Mouse (Mus musculus) myocyte (in vitro differentiated cells): Measurements from ENCODE around the gene Hist2h4. TPM values are rescaled to one million over a fixed set of nuclear protein-coding genes. Genes with fewer than 3 reads are reported as not detected.
A peak's percentile ranks its signal among the peaks of the same experiment; 100 is the strongest.

ENCODE experiments used
- H3K27me3 ChIP-seq: one replicate; pipeline ENCODE4 v1.6.1; 2011; ENCODE audit not compliant: control insufficient read depth, insufficient read depth, insufficient read length
- H3K36me3 ChIP-seq: one replicate; pipeline ENCODE4 v1.6.1; 2011; ENCODE audit not compliant: control insufficient read depth, insufficient read depth
- H3K4me2 ChIP-seq: one replicate; pipeline ENCODE4 v1.6.1; 2011; ENCODE audit warnings: low read depth, control low read depth
- H3K4me3 ChIP-seq: one replicate; pipeline ENCODE4 v1.5.1; 2011; ENCODE audit warnings: mild to moderate bottlenecking, control low read depth, moderate library complexity
- H3K79me2 ChIP-seq: one replicate; pipeline ENCODE4 v1.6.1; 2011; ENCODE audit not compliant: control insufficient read depth, insufficient read depth
- H3ac ChIP-seq: one replicate; pipeline ENCODE4 v1.6.1; 2011; ENCODE audit not compliant: control insufficient read depth, insufficient read length
- CEBPB ChIP-seq: IDR thresholded peaks from 2 replicates; pipeline ENCODE4 v1.6.1; 2011; ENCODE audit warnings: mild to moderate bottlenecking, moderate library complexity; ENCODE audit not compliant: poor library complexity, insufficient read depth, severe bottlenecking
- E2F4 ChIP-seq: IDR thresholded peaks from one replicate; pipeline ENCODE4 v1.6.1; 2011; ENCODE audit warnings: mild to moderate bottlenecking, control low read depth, moderate library complexity; ENCODE audit not compliant: insufficient read depth
- MAX ChIP-seq: IDR thresholded peaks from one replicate; pipeline ENCODE4 v1.6.1; 2011; ENCODE audit warnings: low read depth, mild to moderate bottlenecking, control low read depth
- MYOD1 ChIP-seq, 3 experiments: IDR thresholded peaks; one replicate each; pipeline ENCODE4 v1.6.1; 2011; ENCODE audit warnings: control low read depth in 2 of 3, low read depth in 2 of 3, mild to moderate bottlenecking in 2 of 3, moderate library complexity in 1 of 3; ENCODE audit not compliant: insufficient read length in 2 of 3, control insufficient read depth in 1 of 3
- MYOG ChIP-seq, 3 experiments: IDR thresholded peaks; one replicate each; pipeline ENCODE4 v1.6.1; 2011; ENCODE audit warnings: control low read depth in 2 of 3, low read depth in 2 of 3, mild to moderate bottlenecking in 2 of 3; ENCODE audit not compliant: insufficient read length in 2 of 3, control insufficient read depth in 1 of 3, insufficient read depth in 1 of 3
- POLR2A ChIP-seq: IDR thresholded peaks from one replicate; pipeline ENCODE4 v1.6.1; 2011; ENCODE audit warnings: low read depth, mild to moderate bottlenecking, control low read depth, moderate library complexity; ENCODE audit not compliant: insufficient read length
- POLR2AphosphoS2 ChIP-seq: IDR thresholded peaks from one replicate; pipeline ENCODE4 v1.6.1; 2011; ENCODE audit warnings: low read depth, control low read depth; ENCODE audit not compliant: insufficient read length
- REST ChIP-seq: IDR thresholded peaks from one replicate; pipeline ENCODE4 v1.6.1; 2011; ENCODE audit warnings: mild to moderate bottlenecking, control low read depth, moderate library complexity; ENCODE audit not compliant: insufficient read depth, insufficient read length
- SRF ChIP-seq: IDR thresholded peaks from one replicate; pipeline ENCODE4 v1.6.1; 2011; ENCODE audit warnings: low read depth; ENCODE audit not compliant: control insufficient read depth, insufficient read length
- TCF12 ChIP-seq: IDR thresholded peaks from one replicate; pipeline ENCODE4 v1.6.1; 2011; ENCODE audit warnings: mild to moderate bottlenecking, control low read depth; ENCODE audit not compliant: poor library complexity, insufficient read depth, severe bottlenecking
- TCF3 ChIP-seq: IDR thresholded peaks from one replicate; pipeline ENCODE4 v1.6.1; 2011; ENCODE audit warnings: low read depth, control low read depth; ENCODE audit not compliant: insufficient read length
- USF1 ChIP-seq: IDR thresholded peaks from one replicate; pipeline ENCODE4 v1.6.1; 2011; ENCODE audit warnings: low read depth, mild to moderate bottlenecking, control low read depth, moderate library complexity
- polyA plus RNA-seq: library from polyadenylated mRNA; unstranded; fragments of >200 nt; fragmentation: generic; extraction: Trizol; gene quantifications from one replicate; pipeline ENCODE4 v1.2.1, GENCODE M21; 2012; ENCODE audit warnings: missing spikeins

Hist2h4 gene
- polyA plus RNA-seq, 1 experiment: 1.1 TPM

DNA sequence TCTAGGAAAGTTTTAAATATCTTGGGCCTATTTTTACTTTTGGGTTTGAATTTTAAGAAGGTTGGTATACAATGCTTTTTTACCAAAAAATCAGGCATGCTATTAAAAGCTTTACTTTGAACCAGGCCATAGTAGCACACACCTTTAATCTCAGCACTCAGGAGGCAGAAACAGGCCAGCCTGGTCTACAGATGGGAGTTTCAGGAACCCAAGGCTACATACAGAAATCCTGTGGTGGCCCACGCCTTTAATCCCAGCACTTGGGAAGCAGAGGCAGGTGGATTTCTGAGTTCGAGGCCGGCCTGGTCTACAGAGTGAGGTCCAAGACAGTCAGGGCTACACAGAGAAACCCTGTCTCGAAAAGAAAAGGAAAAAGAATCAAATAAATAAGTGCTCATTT lies 4.4 kb upstream of the Hist2h4 start:
- Histone ChIP-seq H3K36me3 (no peaks in the 10 kb centered on the region), H3K27me3 (no peaks in the 10 kb centered on the region), H3ac (no peak overlapping the region), H3K79me2 (no peaks in the 10 kb centered on the region), H3K4me2 (peak overlapping the region; percentile 82), H3K4me3 (peak overlapping the region; percentile 46)
- no peak for TF ChIP-seq REST
- TF ChIP-seq POLR2A: no peak
- TF ChIP-seq E2F4: no peak
- TF ChIP-seq CEBPB: no peak
- TF ChIP-seq SRF: no peak
- no peak for TF ChIP-seq TCF12
- TF ChIP-seq TCF3: no peak
- TF ChIP-seq USF1: no peak
- no peak for TF ChIP-seq MAX
- no peak for TF ChIP-seq MYOG (IDR thresholded peaks at IDR 0.05; ENCODE audit: control insufficient read depth in 1 of 3, insufficient read depth in 1 of 3, insufficient read length in 2 of 3, low read depth in 2 of 3)
- TF ChIP-seq MYOD1 (IDR thresholded peaks at IDR 0.05; ENCODE audit: control insufficient read depth in 1 of 3, insufficient read length in 2 of 3, low read depth in 2 of 3): no peak
- no peak for TF ChIP-seq POLR2AphosphoS2

DNA sequence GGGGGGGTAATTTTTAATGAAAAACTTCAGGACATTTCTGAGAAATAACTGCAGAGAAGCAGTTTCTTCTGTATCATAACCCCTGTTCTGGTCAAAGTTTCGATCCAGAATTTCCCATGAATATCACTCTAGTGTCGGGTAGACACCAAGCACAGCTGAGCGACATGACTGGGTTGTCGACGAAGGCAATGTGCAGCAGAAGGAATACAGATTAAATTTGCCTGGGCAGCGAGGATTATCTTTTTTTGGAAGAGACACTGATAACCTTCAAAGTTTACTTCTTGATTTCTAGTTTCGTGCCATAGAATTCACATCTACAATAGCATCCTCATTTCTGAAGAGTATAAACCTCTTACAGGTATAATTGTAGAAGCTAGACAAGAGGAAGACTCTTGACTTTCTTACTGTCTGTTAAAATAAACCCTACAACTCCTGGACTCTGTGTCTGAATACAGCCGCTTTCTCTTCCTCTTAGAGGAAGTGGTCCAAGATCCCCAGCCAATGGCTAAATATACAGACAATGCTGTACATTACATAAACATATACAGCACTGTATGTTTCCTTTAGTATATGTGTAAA lies 3.1 kb upstream of the Hist2h4 start:
- no peak overlapping the region for H3K4me2 ChIP-seq
- H3K4me3 ChIP-seq: no peak overlapping the region
- no peak overlapping the region for H3ac ChIP-seq
- H3K79me2 ChIP-seq: no peaks in the 10 kb centered on the region
- TF ChIP-seq USF1 (no peak), TCF12 (no peak), E2F4 (no peak), SRF (no peak), TCF3 (no peak), CEBPB (no peak), MYOD1 (IDR thresholded peaks at IDR 0.05; ENCODE audit: control insufficient read depth in 1 of 3, insufficient read length in 2 of 3, low read depth in 2 of 3) (no peak), POLR2A (no peak), REST (no peak), POLR2AphosphoS2 (no peak), MYOG (IDR thresholded peaks at IDR 0.05; ENCODE audit: control insufficient read depth in 1 of 3, insufficient read depth in 1 of 3, insufficient read length in 2 of 3, low read depth in 2 of 3) (no peak), MAX (no peak)
- H3K27me3 ChIP-seq: no peaks in the 10 kb centered on the region
- H3K36me3 ChIP-seq: no peaks in the 10 kb centered on the region

DNA sequence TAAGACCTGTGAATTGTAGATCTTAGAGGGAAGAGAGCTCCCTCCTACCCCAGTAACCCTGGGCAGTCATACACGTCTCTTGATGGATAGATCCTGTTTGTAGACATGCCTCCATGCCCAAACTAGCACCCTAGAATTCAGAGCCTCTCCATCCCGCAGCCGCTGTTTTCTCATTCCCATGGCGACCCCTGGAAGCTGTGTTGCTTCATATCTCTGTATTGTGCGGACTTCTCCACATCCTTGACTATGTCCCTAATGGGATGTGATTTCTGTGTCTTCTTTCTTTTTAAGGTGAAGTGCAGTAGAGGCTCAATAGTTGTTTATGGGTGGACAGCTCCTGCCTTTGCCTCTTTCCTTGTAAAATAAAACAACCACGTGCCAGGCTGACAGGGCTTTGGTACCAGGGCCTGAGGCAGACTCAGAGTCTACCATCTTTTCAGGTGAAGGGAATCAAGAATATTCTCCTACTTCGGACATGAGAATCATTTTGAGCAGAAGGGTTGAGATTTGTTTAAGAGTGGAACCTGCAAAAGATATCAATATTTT lies 1.4 kb upstream of the Hist2h4 start:
- no peak for TF ChIP-seq SRF
- no peak for TF ChIP-seq POLR2A
- TF ChIP-seq USF1: no peak
- no peak for TF ChIP-seq CEBPB
- Histone ChIP-seq H3K36me3 (no peaks in the 10 kb centered on the region), H3ac (no peak overlapping the region), H3K4me3 (peak overlapping the region; percentile 47), H3K4me2 (peak overlapping the region; percentile 85), H3K27me3 (no peaks in the 10 kb centered on the region), H3K79me2 (no peaks in the 10 kb centered on the region)

DNA sequence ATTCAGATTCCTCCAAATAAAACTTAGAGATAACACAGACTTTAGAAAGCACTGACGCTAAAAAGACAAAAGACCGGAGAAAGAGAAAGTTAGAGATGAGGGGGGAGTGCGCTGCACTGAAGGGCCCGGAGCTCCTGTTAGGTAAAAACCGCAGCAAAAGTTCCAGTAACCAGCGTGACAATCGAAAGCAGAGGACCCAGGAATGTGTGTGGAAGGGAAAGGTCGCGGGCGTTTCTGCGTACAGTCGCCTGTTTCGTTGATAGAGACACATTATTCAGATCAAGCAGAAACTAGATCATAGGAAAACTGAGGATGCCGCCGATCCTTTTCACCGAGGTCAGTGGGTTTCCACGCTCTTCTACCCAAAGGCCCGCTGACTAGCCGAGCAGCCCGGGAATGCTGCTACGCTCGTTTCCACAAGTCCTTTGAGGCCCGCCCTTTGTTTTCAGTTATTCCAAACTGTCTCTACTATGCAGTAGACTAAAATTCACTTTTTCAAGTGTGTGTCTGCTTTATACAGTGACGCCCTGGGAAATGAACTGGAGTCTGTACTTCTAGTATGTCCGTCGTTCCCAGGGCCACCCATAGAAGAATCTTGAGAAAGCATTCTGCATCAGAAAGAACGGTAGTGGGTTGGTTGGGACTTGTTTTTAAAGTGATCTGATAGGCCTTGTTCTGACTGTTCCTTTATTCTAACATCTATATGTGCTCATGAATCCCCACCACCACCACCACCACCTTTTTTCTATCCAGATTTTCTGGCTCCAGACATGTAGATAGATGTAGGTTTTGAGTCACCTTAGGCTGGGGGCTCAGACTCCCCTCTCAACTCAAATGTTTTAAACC lies 670 bp upstream of the Hist2h4 start:
- Histone ChIP-seq H3K79me2 (no peaks in the 10 kb centered on the region), H3K36me3 (no peaks in the 10 kb centered on the region), H3K4me2 (peak overlapping the region; percentile 85), H3K27me3 (no peaks in the 10 kb centered on the region), H3K4me3 (peak overlapping the region; percentile 47), H3ac (peak overlapping the region; percentile 62)
- TF ChIP-seq POLR2A (no peak), POLR2AphosphoS2 (no peak), SRF (no peak), MAX (no peak), CEBPB (no peak), REST (no peak), TCF12 (no peak), MYOD1 (IDR thresholded peaks at IDR 0.05; ENCODE audit: control insufficient read depth in 1 of 3, insufficient read length in 2 of 3, low read depth in 2 of 3) (no peak), E2F4 (no peak), MYOG (IDR thresholded peaks at IDR 0.05; ENCODE audit: control insufficient read depth in 1 of 3, insufficient read depth in 1 of 3, insufficient read length in 2 of 3, low read depth in 2 of 3) (no peak), TCF3 (no peak), USF1 (no peak)
